Mouse (Mus musculus) adrenal gland (tissue): ENCODE measurements around the gene Endod1.

Experiments
- intact Hi-C: fragments of 180-260 bp; cut with DNase I; formaldehyde crosslinking; loops from one replicate; pipeline ENCODE4 v1.15.1; 2025
- long read RNA-seq, 2 experiments: library from polyadenylated mRNA; unstranded; transcript quantifications; one replicate each; pipeline ENCODE4 v2.0.0; 2020; ENCODE audit warnings: borderline replicate concordance in 1 of 2; ENCODE audit not compliant: insufficient replicate concordance in 1 of 2

Endod1 gene
- long read RNA-seq, experiment 1, full-length matches to known transcripts: 11 of 12 reads
- long read RNA-seq, experiment 1, partial matches to known transcripts: 0 of 12 reads
- long read RNA-seq, experiment 1, other reads (novel, unspliced or antisense): 1 of 12 reads
- long read RNA-seq, experiment 2, full-length matches to known transcripts: 9 of 11 reads
- long read RNA-seq, experiment 2, partial matches to known transcripts: 2 of 11 reads
- long read RNA-seq, experiment 2, other reads (novel, unspliced or antisense): 0 of 11 reads

- intact Hi-C loops: no loop called here
Observed at GRCm38 (mm10) chr9:14381353-14382055, at the start of gene Endod1. Gene Endod1, minus strand, starts transcription at chr9:14381507.

DNA sequence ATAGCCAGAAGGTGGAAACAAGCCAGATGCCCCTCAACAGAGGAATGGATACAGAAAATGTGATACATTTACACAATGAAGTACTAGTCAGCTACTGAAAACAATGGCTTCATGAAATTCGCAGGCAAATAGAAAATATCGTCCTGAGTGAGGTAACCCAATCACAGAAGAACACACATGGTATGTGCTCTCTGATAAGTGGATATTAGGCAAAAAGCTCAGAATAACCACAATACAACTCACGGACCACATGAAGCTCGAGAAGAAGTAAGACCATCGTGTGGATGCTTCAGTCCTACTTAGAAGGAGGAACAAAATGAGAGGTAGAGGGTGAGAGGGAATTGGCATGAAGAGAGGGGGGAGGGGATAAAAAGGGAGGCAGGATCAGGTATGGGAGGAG lies 27.8 kb upstream of the Endod1 start:
- intact Hi-C loops: no loop called here

DNA sequence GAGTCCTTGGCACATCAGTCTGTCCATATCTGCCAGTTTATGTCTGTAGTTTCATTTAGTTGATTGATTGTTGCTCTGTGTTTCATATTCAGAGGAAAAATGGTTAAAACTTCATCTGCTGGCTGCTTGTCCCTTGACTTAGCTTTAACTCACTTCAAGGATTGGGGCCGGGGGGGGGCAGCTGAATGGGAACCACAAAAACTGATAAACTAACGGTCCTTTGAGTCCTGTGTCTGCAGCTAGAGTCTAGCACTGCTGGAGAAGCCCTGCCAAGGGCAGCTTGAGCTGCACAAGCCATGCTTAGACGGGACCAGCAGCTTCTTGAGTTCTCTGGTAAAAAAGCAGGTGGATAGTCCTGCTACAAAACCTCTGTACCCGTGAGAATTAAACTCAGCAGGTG lies 26.7 kb upstream of the Endod1 start:
- intact Hi-C loops: no loop called here

- intact Hi-C loops: no loop called here
Observed at GRCm38 (mm10) chr9:14406056-14406455, 24.7 kb upstream of the Endod1 start.

- intact Hi-C loops: no loop called here
Observed at GRCm38 (mm10) chr9:14402099-14402498, 20.8 kb upstream of the Endod1 start.

GRCm38 (mm10) chr9:14400392-14400791 lies 19.1 kb upstream of the Endod1 start:
- intact Hi-C loops: no loop called here

DNA sequence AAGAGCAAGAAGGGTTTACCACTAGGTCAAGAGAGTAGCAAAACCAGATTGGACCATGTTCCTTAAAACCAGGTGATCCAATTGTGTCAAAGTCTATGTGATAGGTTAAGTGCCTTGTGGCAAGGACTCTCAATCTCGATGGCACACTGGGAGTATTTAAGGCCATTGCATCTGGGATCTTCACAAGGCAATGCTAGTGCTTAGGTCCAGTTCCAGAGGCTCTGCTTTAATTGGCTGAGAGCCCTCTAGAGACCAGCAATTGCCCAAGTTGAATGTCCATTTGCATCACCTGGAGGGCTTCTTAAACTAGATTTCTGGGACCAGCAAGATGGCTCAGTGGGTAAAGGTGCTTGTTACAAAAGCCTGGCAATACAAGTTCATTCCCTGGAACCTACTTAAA lies 17.6 kb upstream of the Endod1 start:
- intact Hi-C loops: no loop called here

- intact Hi-C loops: no loop called here
Observed at GRCm38 (mm10) chr9:14398084-14398483, 16.8 kb upstream of the Endod1 start.

GRCm38 (mm10) chr9:14397449-14397819 lies 16.1 kb upstream of the Endod1 start:
- intact Hi-C loops: no loop called here

- intact Hi-C loops: no loop called here
Observed at GRCm38 (mm10) chr9:14396819-14397448, 15.6 kb upstream of the Endod1 start.

DNA sequence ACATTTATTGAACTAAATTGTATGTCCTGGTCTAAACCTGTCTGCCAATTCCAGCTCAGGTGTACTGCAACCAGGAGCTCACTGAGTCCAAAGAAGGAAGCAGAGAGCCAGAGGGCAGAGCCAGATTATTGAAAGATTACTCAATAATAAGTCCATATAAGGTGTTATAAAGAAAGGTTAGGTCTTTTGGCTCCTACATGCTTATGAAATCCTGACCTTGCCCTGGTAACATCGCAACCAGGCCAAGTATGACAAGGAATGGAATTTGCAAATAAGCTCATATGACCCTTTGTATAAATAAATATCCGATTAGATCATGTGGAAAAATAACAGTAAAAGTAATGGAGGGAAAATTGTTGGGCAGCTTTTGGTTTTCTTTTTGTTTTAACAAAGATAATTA lies 14.8 kb upstream of the Endod1 start:
- intact Hi-C loops: no loop called here

DNA sequence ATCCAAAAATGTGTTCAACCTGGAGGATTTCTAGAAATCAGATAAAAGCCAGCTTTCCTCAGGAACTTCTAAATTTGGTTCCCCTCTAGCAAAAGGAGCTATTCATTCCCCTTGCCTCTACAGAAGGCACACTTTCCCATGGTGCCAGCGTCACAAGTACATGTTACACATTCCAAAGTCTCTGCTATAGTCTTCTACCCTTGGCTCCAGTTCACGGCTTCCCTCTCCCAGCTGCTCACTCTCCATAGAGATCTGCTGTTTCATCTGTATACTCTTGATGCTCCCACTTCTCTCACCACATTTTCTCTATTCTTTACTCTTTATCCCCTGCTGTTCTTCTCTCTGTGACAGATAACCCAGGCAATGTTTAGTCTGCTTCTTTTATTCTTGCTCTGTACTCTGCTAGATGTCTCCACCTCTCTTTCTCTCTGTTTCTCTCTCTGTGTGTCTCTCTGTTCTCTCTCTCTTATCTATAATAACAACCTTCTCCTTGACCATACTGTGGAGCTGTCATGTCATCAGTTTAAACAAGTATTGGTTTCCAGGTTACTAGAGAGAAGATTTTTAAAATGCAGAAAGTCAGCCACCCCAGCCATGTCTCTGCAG lies 13.8 kb upstream of the Endod1 start:
- intact Hi-C loops: no loop called here

DNA sequence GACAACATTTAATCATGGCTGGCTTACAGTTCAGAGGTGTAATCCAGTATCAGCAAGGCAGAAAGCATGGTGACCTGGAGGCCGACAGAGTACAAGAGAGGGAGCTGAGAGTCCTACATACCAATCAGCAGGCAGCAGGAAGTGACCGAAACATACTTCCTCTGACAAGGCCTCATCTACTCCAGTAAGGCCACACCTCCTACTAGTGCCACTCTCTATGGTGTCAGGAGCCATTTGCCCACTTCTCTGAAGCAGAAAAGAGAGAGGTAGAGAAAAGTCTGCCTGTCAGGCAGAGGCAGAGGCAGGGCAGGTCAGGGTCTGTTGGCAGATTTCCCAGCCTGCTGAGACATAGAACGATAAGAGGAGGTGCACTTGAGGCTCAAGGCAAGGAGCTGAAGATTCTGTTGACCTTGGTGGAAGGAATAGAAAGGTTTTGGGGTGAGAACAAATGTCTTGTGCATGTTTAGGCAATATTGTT lies 10.6 kb upstream of the Endod1 start:
- intact Hi-C loops: no loop called here

GRCm38 (mm10) chr9:14391286-14391685 lies 10.0 kb upstream of the Endod1 start:
- intact Hi-C loops: no loop called here

DNA sequence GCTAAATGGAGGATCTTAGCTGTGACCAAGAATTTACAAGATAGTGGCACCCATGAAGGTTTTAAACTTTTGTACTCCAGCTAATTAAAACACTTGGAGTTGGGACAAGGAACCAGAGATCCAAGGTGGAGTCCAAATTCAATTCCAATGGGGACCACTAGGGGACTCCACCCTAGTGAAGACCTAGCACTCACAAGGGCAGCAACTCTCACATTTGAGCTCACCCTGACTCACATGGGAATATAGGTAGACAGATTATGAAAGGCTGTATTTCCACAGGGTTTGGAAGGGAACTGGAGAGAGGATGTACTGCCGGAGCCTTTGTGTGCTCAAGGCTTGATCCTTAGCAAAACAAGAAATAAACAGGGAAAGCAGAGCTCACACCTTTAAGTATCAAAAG lies 9.0 kb upstream of the Endod1 start:
- intact Hi-C loops: no loop called here

GRCm38 (mm10) chr9:14389050-14389621 lies 7.8 kb upstream of the Endod1 start:
- intact Hi-C loops: no loop called here

- intact Hi-C loops: no loop called here
Observed at GRCm38 (mm10) chr9:14388001-14388400, 6.7 kb upstream of the Endod1 start.

GRCm38 (mm10) chr9:14386831-14387230 lies 5.5 kb upstream of the Endod1 start:
- intact Hi-C loops: no loop called here

DNA sequence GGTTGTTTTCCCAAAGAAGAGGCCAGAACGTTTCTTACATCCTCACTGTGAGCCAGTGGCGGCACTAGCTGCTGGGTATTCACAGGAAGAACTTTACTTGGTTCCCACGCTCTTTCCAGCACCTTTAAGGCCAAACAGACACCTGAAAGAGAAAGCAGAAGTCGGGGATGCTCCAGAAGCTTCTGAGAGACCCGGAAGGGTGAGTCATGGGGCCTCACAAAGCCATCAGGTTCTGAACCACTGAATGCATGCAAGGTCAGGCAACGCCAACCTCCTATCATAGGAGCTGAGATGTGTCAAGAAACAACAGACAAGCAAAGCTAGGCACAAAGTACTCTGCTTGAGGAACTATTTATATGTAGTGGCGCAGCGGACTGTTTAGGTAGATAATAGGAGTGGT lies 4.4 kb upstream of the Endod1 start:
- intact Hi-C loops: no loop called here

GRCm38 (mm10) chr9:14383186-14383920 lies 2.0 kb upstream of the Endod1 start:
- intact Hi-C loops: no loop called here

- intact Hi-C loops: no loop called here
Observed at GRCm38 (mm10) chr9:14382256-14382791, 1.0 kb upstream of the Endod1 start.
